ENCODE assay signal across 26 mouse cellular contexts in genomic region chr2:31547726-31548125, GRCm38 (mm10). TPM values are rescaled to one million over a fixed set of nuclear protein-coding genes. Genes with fewer than 3 reads are reported as not detected.
DNase-seq lines count a peak whose midpoint lies in the region; ATAC-seq and TF ChIP-seq lines count a peak whose summit lies in the region.
"Had no signal": no experiment of that assay in that cellular context is flagged by ENCODE, and none has a peak within 500 bp of the region (broad histone marks: within the 10 kb centered on the region; RNA-seq: fewer than 3 reads in every experiment).

No protein-coding gene starts in this region.

- DNase-seq in embryonic facial prominence, embryonic 10.5 days (ENCODE audit: low spot score): no peak
- DNase-seq in forebrain, embryonic 10.5 days (ENCODE audit: extremely low spot score, low spot score): no peak
- no peak for DNase-seq in kidney, postnatal 36 days
- DNase-seq in brain, embryonic 14.5 days (ENCODE audit: low read depth): peak; percentile 65
- no peak for DNase-seq in layer of hippocampus, postnatal 36 days
- DNase-seq: adrenal gland, postnatal 10 days; adrenal gland, postnatal 36 days; cerebellum, adult 11 months; cerebellum, adult 2 months; cerebellum, adult 9-11 months; cerebellum, postnatal 36 days; embryo, embryonic 11 days; gastrocnemius, postnatal 25 days; heart, adult 18-20 months; heart, postnatal 10 days; heart, postnatal 36 days; kidney, adult 2 months had no signal

- TF ChIP-seq CTCF in brain, embryonic 14.5 days (IDR thresholded peaks at IDR 0.05; ENCODE audit: borderline replicate concordance, extremely low read depth, insufficient read depth, insufficient read length): no peak

- 0 out of 2 replicates have a peak overlapping the region, but pooled peaks have one; percentile 36 for H3K27ac ChIP-seq in embryonic facial prominence, embryonic 12.5 days
- H3K27ac ChIP-seq in embryonic facial prominence, embryonic 10.5 days (replicated peaks): no peak overlapping the region
- no peak overlapping the region for H3K27ac ChIP-seq in forebrain, embryonic 16.5 days (ENCODE audit: low read length)
- H3K27ac ChIP-seq in forebrain, embryonic 10.5 days: no peak overlapping the region
- no peak overlapping the region for H3K27ac ChIP-seq in kidney, embryonic 16.5 days (ENCODE audit: low read length)
- H3K27ac ChIP-seq: heart, embryonic 15.5 days; hindbrain, embryonic 10.5 days; hindbrain, embryonic 13.5 days had no signal

- no peaks in the 10 kb centered on the region; the same call in 1 of the 2 replicates for H3K27me3 ChIP-seq in embryonic facial prominence, embryonic 12.5 days
- peaks cover 16% of the 10 kb centered on the region; the same call in 1 of the 2 replicates for H3K27me3 ChIP-seq in embryonic facial prominence, embryonic 10.5 days (replicated peaks; ENCODE audit: low read depth, poor library complexity, severe bottlenecking)
- peaks cover 3% of the 10 kb centered on the region; the same call in 1 of the 2 replicates for H3K27me3 ChIP-seq in forebrain, embryonic 16.5 days (replicated peaks; ENCODE audit: control insufficient read depth, insufficient read depth, low read length)
- peaks cover 37% of the 10 kb centered on the region for H3K27me3 ChIP-seq in forebrain, embryonic 10.5 days (ENCODE audit: poor library complexity, severe bottlenecking)
- H3K27me3 ChIP-seq in kidney, embryonic 16.5 days (ENCODE audit: insufficient read depth, low read length): no peaks in the 10 kb centered on the region

- no peaks in the 10 kb centered on the region for H3K36me3 ChIP-seq in embryonic facial prominence, embryonic 12.5 days
- H3K36me3 ChIP-seq in embryonic facial prominence, embryonic 10.5 days (replicated peaks): no peaks in the 10 kb centered on the region
- H3K36me3 ChIP-seq in forebrain, embryonic 16.5 days (ENCODE audit: control insufficient read depth, insufficient read depth): no peaks in the 10 kb centered on the region
- H3K36me3 ChIP-seq in forebrain, embryonic 10.5 days (replicated peaks): no peaks in the 10 kb centered on the region
- H3K36me3 ChIP-seq in kidney, embryonic 16.5 days (ENCODE audit: insufficient read depth, low read length): no peaks in the 10 kb centered on the region
- H3K36me3 ChIP-seq: heart, embryonic 12.5 days; heart, embryonic 15.5 days; hindbrain, embryonic 10.5 days; hindbrain, embryonic 13.5 days had no signal

- no peak overlapping the region for H3K4me3 ChIP-seq in embryonic facial prominence, embryonic 12.5 days
- no peak overlapping the region for H3K4me3 ChIP-seq in embryonic facial prominence, embryonic 10.5 days
- H3K4me3 ChIP-seq in forebrain, embryonic 16.5 days (replicated peaks; ENCODE audit: low read length): no peak overlapping the region
- H3K4me3 ChIP-seq in forebrain, embryonic 10.5 days: no peak overlapping the region
- no peak overlapping the region for H3K4me3 ChIP-seq in kidney, embryonic 16.5 days (ENCODE audit: low read length)
- H3K4me3 ChIP-seq: heart, embryonic 12.5 days; heart, embryonic 15.5 days; hindbrain, embryonic 10.5 days; hindbrain, embryonic 13.5 days had no signal

- no peak for TF ChIP-seq POLR2A in brain, embryonic 14.5 days (IDR thresholded peaks at IDR 0.05; ENCODE audit: borderline replicate concordance, extremely low read depth, insufficient read depth, insufficient read length, poor library complexity, severe bottlenecking)

- 34% methylated on average over 11 of the region's 11 CpGs for WGBS in embryonic facial prominence, embryonic 12.5 days
- 56% methylated on average over 11 of the region's 11 CpGs for WGBS in embryonic facial prominence, embryonic 10.5 days
- WGBS in forebrain, embryonic 16.5 days: 30% methylated on average over 11 of the region's 11 CpGs
- 68% methylated on average over 11 of the region's 11 CpGs for WGBS in forebrain, embryonic 10.5 days
- whole genome bisulfite sequencing in kidney, embryonic 16.5 days: 35% methylated on average over 11 of the region's 11 CpGs

- peaks cover 17% of the 10 kb centered on the region; the same call in 1 of the 2 replicates for H3K4me1 ChIP-seq in embryonic facial prominence, embryonic 12.5 days
- peaks cover 33% of the 10 kb centered on the region for H3K4me1 ChIP-seq in embryonic facial prominence, embryonic 10.5 days
- H3K4me1 ChIP-seq in forebrain, embryonic 16.5 days (replicated peaks; ENCODE audit: control insufficient read depth, insufficient read depth, low read length): peaks cover 4% of the 10 kb centered on the region; the same call in 1 of the 2 replicates
- peaks cover 24% of the 10 kb centered on the region for H3K4me1 ChIP-seq in forebrain, embryonic 10.5 days
- no peaks in the 10 kb centered on the region for H3K4me1 ChIP-seq in kidney, embryonic 16.5 days (ENCODE audit: insufficient read depth, low read length)
- H3K4me1 ChIP-seq: heart, embryonic 12.5 days; heart, embryonic 15.5 days; hindbrain, embryonic 13.5 days had no signal

- no peaks in the 10 kb centered on the region for H3K9me3 ChIP-seq in embryonic facial prominence, embryonic 12.5 days
- H3K9me3 ChIP-seq in embryonic facial prominence, embryonic 10.5 days: no peaks in the 10 kb centered on the region
- no peaks in the 10 kb centered on the region for H3K9me3 ChIP-seq in forebrain, embryonic 16.5 days (ENCODE audit: control insufficient read depth, low read length)
- H3K9me3 ChIP-seq in forebrain, embryonic 10.5 days: no peaks in the 10 kb centered on the region
- H3K9me3 ChIP-seq in kidney, embryonic 16.5 days (ENCODE audit: low read length): no peaks in the 10 kb centered on the region
- H3K9me3 ChIP-seq: heart, embryonic 12.5 days; heart, embryonic 15.5 days; hindbrain, embryonic 10.5 days; hindbrain, embryonic 13.5 days had no signal

- no peak overlapping the region for H3K4me2 ChIP-seq in embryonic facial prominence, embryonic 12.5 days (replicated peaks)
- no peak overlapping the region for H3K4me2 ChIP-seq in forebrain, embryonic 16.5 days (ENCODE audit: low read length)
- H3K4me2 ChIP-seq in kidney, embryonic 16.5 days (replicated peaks; ENCODE audit: low read depth, low read length): no peak overlapping the region
- H3K4me2 ChIP-seq: heart, embryonic 12.5 days; heart, embryonic 15.5 days; hindbrain, embryonic 13.5 days had no signal

- no peak overlapping the region for H3K9ac ChIP-seq in embryonic facial prominence, embryonic 12.5 days
- no peak overlapping the region for H3K9ac ChIP-seq in forebrain, embryonic 16.5 days (replicated peaks; ENCODE audit: low read depth, low read length)
- 0 out of 2 replicates have a peak overlapping the region, but pooled peaks have one; percentile 9 for H3K9ac ChIP-seq in kidney, embryonic 16.5 days (replicated peaks; ENCODE audit: low read length)
- H3K9ac ChIP-seq: heart, embryonic 12.5 days; heart, embryonic 15.5 days; hindbrain, embryonic 13.5 days had no signal

- ATAC-seq in embryonic facial prominence, embryonic 12.5 days (ENCODE audit: insufficient number of reproducible peaks, insufficient read depth, low FRiP score, low TSS enrichment): no peak
- ATAC-seq in forebrain, embryonic 16.5 days: peak; percentile 23; the same call in 1 of the 2 replicates
- no peak for ATAC-seq in kidney, embryonic 16.5 days (ENCODE audit: low FRiP score, low TSS enrichment)
- ATAC-seq: activated CD4-positive, CD25-positive, alpha-beta regulatory T cell, adult 4 months; intestine, postnatal 0 days had no signal

RNA-seq across cellular contexts. Expression of gene Fubp3, which starts 24.7 kb away (rescaled TPM):
- 91.7 and 95.9 TPM in 2 replicates for polyA plus RNA-seq in embryonic facial prominence, embryonic 12.5 days (2016; fragmentation: Nextera tagmentation; extraction: Ambion mirVana)
- 94.6 and 99.1 TPM in 2 replicates for polyA plus RNA-seq in embryonic facial prominence, embryonic 10.5 days (2016; fragmentation: Nextera tagmentation; extraction: Ambion mirVana)
- 57.2 and 58.7 TPM in 2 replicates for polyA plus RNA-seq in forebrain, embryonic 16.5 days (2015; fragmentation: Nextera tagmentation; extraction: Ambion mirVana)
- 92.9 and 97.4 TPM in 2 replicates for polyA plus RNA-seq in forebrain, embryonic 10.5 days (2016; fragmentation: Nextera tagmentation; extraction: Ambion mirVana)
- 80.9 and 84.9 TPM in 2 replicates for polyA plus RNA-seq in kidney, embryonic 16.5 days (2015; fragmentation: Nextera tagmentation; extraction: Ambion mirVana)
- 44.7 and 47.0 TPM in 2 replicates for polyA plus RNA-seq in brain, embryonic 14.5 days (2012; rRNA removed)
- total RNA-seq in layer of hippocampus, postnatal 36 days (2021): 10 to 100 TPM; 32.0 to 39.6 TPM
